Mouse (Mus musculus): ENCODE results near the gene Ssbp3.

- TF ChIP-seq CTCF (IDR thresholded peaks at IDR 0.05; ENCODE audit: borderline replicate concordance, control insufficient read depth, extremely low read depth, insufficient read depth, low read length, poor library complexity) = no peak
- TF ChIP-seq POLR2A (IDR thresholded peaks at IDR 0.05; ENCODE audit: control insufficient read depth, extremely low read depth, insufficient read depth, low read length, poor library complexity) = no peak
These were observed 22.1 kb downstream of the Ssbp3 start for GRCm38 (mm10) chr4:106932583-106932982.
